Mouse (Mus musculus): ENCODE results near the gene Cul1. TPM values are rescaled to one million over a fixed set of nuclear protein-coding genes. Genes with fewer than 3 reads are reported as not detected.
"Not testable (repeated sequence)": the region's sequence is repeated elsewhere in the genome, so short reads cannot be mapped to it uniquely, and the experiment has no call there.

Gene Cul1
- polyA plus RNA-seq, 1 experiment from 2014 or later, result 95.9 TPM

- H3K4me3 ChIP-seq (ENCODE audit: control insufficient read depth in 1 of 2, insufficient read depth in 1 of 2, low read depth in 1 of 2, low read length in 2 of 2), result no peak overlapping the region
- no peak overlapping the region for H3K9ac ChIP-seq (ENCODE audit: low read length)
- no peak overlapping the region for H3K27ac ChIP-seq (replicated peaks in 1 of 2; ENCODE audit: control insufficient read depth in 1 of 2, insufficient read depth in 1 of 2, low read depth in 2 of 2, low read length in 2 of 2)
- no peaks in the 10 kb centered on the region for H3K9me3 ChIP-seq (ENCODE audit: control insufficient read depth, low read length)
- no peak for ATAC-seq (ENCODE audit: insufficient number of reproducible peaks, insufficient read depth, low FRiP score, low read depth)
- no peaks in the 10 kb centered on the region for H3K36me3 ChIP-seq (ENCODE audit: control insufficient read depth, insufficient read depth, low read length)
- H3K4me1 ChIP-seq (ENCODE audit: control insufficient read depth in 2 of 2, insufficient read depth in 2 of 2, low read length in 2 of 2), result no peaks in the 10 kb centered on the region
- H3K4me2 ChIP-seq (ENCODE audit: low read length), result no peak overlapping the region
- 85% methylated on average over 1 of the region's 1 CpGs for WGBS
- no peaks in the 10 kb centered on the region for H3K27me3 ChIP-seq (ENCODE audit: control insufficient read depth, insufficient read depth, low read length)
Measured at GRCm38 (mm10) chr6:47426136-47426535, 27.1 kb upstream of the Cul1 start.

GRCm38 (mm10) chr6:47426556-47426955 is 26.6 kb upstream of the Cul1 start:
- not testable (repeated sequence) for H3K36me3 ChIP-seq (ENCODE audit: control insufficient read depth, insufficient read depth, low read length); H3K4me3 ChIP-seq (ENCODE audit: control insufficient read depth in 1 of 2, insufficient read depth in 1 of 2, low read depth in 1 of 2, low read length in 2 of 2); H3K9ac ChIP-seq (ENCODE audit: low read length); H3K9me3 ChIP-seq (ENCODE audit: control insufficient read depth, low read length); H3K27ac ChIP-seq (replicated peaks in 1 of 2; ENCODE audit: control insufficient read depth in 1 of 2, insufficient read depth in 1 of 2, low read depth in 2 of 2, low read length in 2 of 2); ATAC-seq (ENCODE audit: insufficient number of reproducible peaks, insufficient read depth, low FRiP score, low read depth); H3K27me3 ChIP-seq (ENCODE audit: control insufficient read depth, insufficient read depth, low read length); H3K4me2 ChIP-seq (ENCODE audit: low read length); H3K4me1 ChIP-seq (ENCODE audit: control insufficient read depth in 2 of 2, insufficient read depth in 2 of 2, low read length in 2 of 2)
- whole genome bisulfite sequencing, result 90% methylated on average over 4 of the region's 4 CpGs

GRCm38 (mm10) chr6:47432795-47433194 is 20.4 kb upstream of the Cul1 start:
- not testable (repeated sequence) for H3K9me3 ChIP-seq (ENCODE audit: control insufficient read depth, low read length); H3K4me3 ChIP-seq (ENCODE audit: control insufficient read depth in 1 of 2, insufficient read depth in 1 of 2, low read depth in 1 of 2, low read length in 2 of 2); H3K36me3 ChIP-seq (ENCODE audit: control insufficient read depth, insufficient read depth, low read length); H3K4me2 ChIP-seq (ENCODE audit: low read length); H3K27me3 ChIP-seq (ENCODE audit: control insufficient read depth, insufficient read depth, low read length); H3K27ac ChIP-seq (replicated peaks in 1 of 2; ENCODE audit: control insufficient read depth in 1 of 2, insufficient read depth in 1 of 2, low read depth in 2 of 2, low read length in 2 of 2); H3K9ac ChIP-seq (ENCODE audit: low read length); H3K4me1 ChIP-seq (ENCODE audit: control insufficient read depth in 2 of 2, insufficient read depth in 2 of 2, low read length in 2 of 2); ATAC-seq (ENCODE audit: insufficient number of reproducible peaks, insufficient read depth, low FRiP score, low read depth)
- WGBS, result 82% methylated on average over 11 of the region's 12 CpGs

- Histone ChIP-seq H3K36me3 (ENCODE audit: control insufficient read depth, insufficient read depth, low read length) (no peaks in the 10 kb centered on the region), H3K4me3 (ENCODE audit: control insufficient read depth in 1 of 2, insufficient read depth in 1 of 2, low read depth in 1 of 2, low read length in 2 of 2) (no peak overlapping the region), H3K4me1 (ENCODE audit: control insufficient read depth in 2 of 2, insufficient read depth in 2 of 2, low read length in 2 of 2) (no peaks in the 10 kb centered on the region), H3K4me2 (ENCODE audit: low read length) (no peak overlapping the region), H3K9me3 (ENCODE audit: control insufficient read depth, low read length) (no peaks in the 10 kb centered on the region), H3K9ac (ENCODE audit: low read length) (no peak overlapping the region), H3K27ac (replicated peaks in 1 of 2; ENCODE audit: control insufficient read depth in 1 of 2, insufficient read depth in 1 of 2, low read depth in 2 of 2, low read length in 2 of 2) (no peak overlapping the region), H3K27me3 (ENCODE audit: control insufficient read depth, insufficient read depth, low read length) (no peaks in the 10 kb centered on the region)
- 69% methylated on average over 2 of the region's 2 CpGs for WGBS
- ATAC-seq (ENCODE audit: insufficient number of reproducible peaks, insufficient read depth, low FRiP score, low read depth), result no peak
Measured at GRCm38 (mm10) chr6:47440080-47440479, 13.1 kb upstream of the Cul1 start.

GRCm38 (mm10) chr6:47447658-47448057 is 5.5 kb upstream of the Cul1 start:
- no peak overlapping the region for H3K27ac ChIP-seq (replicated peaks in 1 of 2; ENCODE audit: control insufficient read depth in 1 of 2, insufficient read depth in 1 of 2, low read depth in 2 of 2, low read length in 2 of 2)
- ATAC-seq (ENCODE audit: insufficient number of reproducible peaks, insufficient read depth, low FRiP score, low read depth), result no peak
- H3K9ac ChIP-seq (ENCODE audit: low read length), result no peak overlapping the region
- no peaks in the 10 kb centered on the region for H3K27me3 ChIP-seq (ENCODE audit: control insufficient read depth, insufficient read depth, low read length)
- no peaks in the 10 kb centered on the region for H3K4me1 ChIP-seq (ENCODE audit: control insufficient read depth in 2 of 2, insufficient read depth in 2 of 2, low read length in 2 of 2)
- WGBS, result 87% methylated on average over 1 of the region's 1 CpGs
- H3K36me3 ChIP-seq (ENCODE audit: control insufficient read depth, insufficient read depth, low read length), result no peaks in the 10 kb centered on the region
- H3K4me3 ChIP-seq (ENCODE audit: control insufficient read depth in 1 of 2, insufficient read depth in 1 of 2, low read depth in 1 of 2, low read length in 2 of 2), result no peak overlapping the region
- no peak overlapping the region for H3K4me2 ChIP-seq (ENCODE audit: low read length)
- no peaks in the 10 kb centered on the region for H3K9me3 ChIP-seq (ENCODE audit: control insufficient read depth, low read length)

- ATAC-seq (ENCODE audit: insufficient number of reproducible peaks, insufficient read depth, low FRiP score, low read depth), result peak; percentile 54
- Histone ChIP-seq H3K4me3 (ENCODE audit: control insufficient read depth in 1 of 2, insufficient read depth in 1 of 2, low read depth in 1 of 2, low read length in 2 of 2) (peak overlapping the region; percentile 73 to 83), H3K9me3 (ENCODE audit: control insufficient read depth, low read length) (no peaks in the 10 kb centered on the region), H3K9ac (ENCODE audit: low read length) (peak overlapping the region; percentile 99), H3K4me1 (ENCODE audit: control insufficient read depth in 2 of 2, insufficient read depth in 2 of 2, low read length in 2 of 2) (peaks cover 0 to 24% of the 10 kb centered on the region in 2 experiments; a peak in 2 of 4 replicates), H3K4me2 (ENCODE audit: low read length) (peak overlapping the region; percentile 77), H3K27me3 (ENCODE audit: control insufficient read depth, insufficient read depth, low read length) (no peaks in the 10 kb centered on the region), H3K27ac (replicated peaks in 1 of 2; ENCODE audit: control insufficient read depth in 1 of 2, insufficient read depth in 1 of 2, low read depth in 2 of 2, low read length in 2 of 2) (peak overlapping the region; percentile 81 to 97), H3K36me3 (ENCODE audit: control insufficient read depth, insufficient read depth, low read length) (no peaks in the 10 kb centered on the region)
- WGBS, result 1% methylated on average over 34 of the region's 42 CpGs
Measured at GRCm38 (mm10) chr6:47453522-47454130, 428 bp downstream of the Cul1 start.

- H3K27me3 ChIP-seq (ENCODE audit: control insufficient read depth, insufficient read depth, low read length), result no peaks in the 10 kb centered on the region
- H3K4me2 ChIP-seq (ENCODE audit: low read length), result peak overlapping the region; percentile 77
- no peaks in the 10 kb centered on the region for H3K36me3 ChIP-seq (ENCODE audit: control insufficient read depth, insufficient read depth, low read length)
- peak overlapping the region; percentile 99 for H3K9ac ChIP-seq (ENCODE audit: low read length)
- H3K27ac ChIP-seq (replicated peaks in 1 of 2; ENCODE audit: control insufficient read depth in 1 of 2, insufficient read depth in 1 of 2, low read depth in 2 of 2, low read length in 2 of 2), result peak overlapping the region; percentile 81 to 97
- 0% methylated on average over 42 of the region's 72 CpGs for WGBS
- H3K9me3 ChIP-seq (ENCODE audit: control insufficient read depth, low read length), result no peaks in the 10 kb centered on the region
- peak overlapping the region; percentile 73 to 83 for H3K4me3 ChIP-seq (ENCODE audit: control insufficient read depth in 1 of 2, insufficient read depth in 1 of 2, low read depth in 1 of 2, low read length in 2 of 2)
- ATAC-seq (ENCODE audit: insufficient number of reproducible peaks, insufficient read depth, low FRiP score, low read depth), result peak; percentile 83
- peaks cover 0 to 24% of the 10 kb centered on the region in 2 experiments; a peak in 2 of 4 replicates for H3K4me1 ChIP-seq (ENCODE audit: control insufficient read depth in 2 of 2, insufficient read depth in 2 of 2, low read length in 2 of 2)
Measured at GRCm38 (mm10) chr6:47454131-47454574, 955 bp downstream of the Cul1 start.

Measured in heart, embryonic 14.5 days (tissue).